Comparison of ENCODE assay signal across 8 mouse cellular contexts in the genomic region with DNA sequence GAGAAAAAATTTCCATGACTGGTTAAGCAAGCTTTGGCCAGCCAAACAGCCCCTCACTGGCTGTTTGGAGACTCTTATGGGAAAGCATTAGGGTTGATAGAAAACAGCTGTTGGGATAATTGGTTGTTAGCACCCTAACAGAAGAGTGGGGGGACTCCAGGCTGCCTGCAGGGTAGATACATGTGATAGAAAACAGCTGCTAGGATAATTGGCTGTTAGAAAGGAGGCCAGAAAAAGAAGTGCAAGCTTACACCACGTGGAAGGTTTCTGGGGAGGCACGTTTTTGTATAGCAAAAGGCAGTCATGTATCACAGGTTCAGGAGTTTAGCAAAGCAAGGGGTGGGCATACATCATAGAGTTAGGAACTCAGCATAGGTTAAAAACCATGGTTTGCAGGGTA. TPM values are rescaled to one million over a fixed set of nuclear protein-coding genes. Genes with fewer than 3 reads are reported as not detected.
DNase-seq lines count a peak whose midpoint lies in the region; ATAC-seq and TF ChIP-seq lines count a peak whose summit lies in the region.

No protein-coding gene starts in this region.

- no peaks in the 10 kb centered on the region for H3K27me3 ChIP-seq in forebrain, embryonic 10.5 days (ENCODE audit: poor library complexity, severe bottlenecking)
- no peaks in the 10 kb centered on the region for H3K27me3 ChIP-seq in forebrain, embryonic 14.5 days (replicated peaks; ENCODE audit: control insufficient read depth, insufficient read depth, low read length)
- H3K27me3 ChIP-seq in midbrain, embryonic 10.5 days (ENCODE audit: low read depth, poor library complexity, severe bottlenecking), result no peaks in the 10 kb centered on the region
- no peaks in the 10 kb centered on the region for H3K27me3 ChIP-seq in midbrain, embryonic 11.5 days (ENCODE audit: control insufficient read depth, insufficient read depth, low read length)
- H3K27me3 ChIP-seq in liver, embryonic 11.5 days (replicated peaks; ENCODE audit: control insufficient read depth, insufficient read depth, low read length), result no peaks in the 10 kb centered on the region
- no peaks in the 10 kb centered on the region for H3K27me3 ChIP-seq in cerebellum, adult 2 months (ENCODE audit: control insufficient read depth, insufficient read depth, low read length)

- WGBS in forebrain, embryonic 10.5 days, result 44% methylated on average over 2 of the region's 2 CpGs
- WGBS in forebrain, embryonic 14.5 days, result 27% methylated on average over 2 of the region's 2 CpGs
- 48% methylated on average over 2 of the region's 2 CpGs for WGBS in midbrain, embryonic 10.5 days
- 52% methylated on average over 2 of the region's 2 CpGs for whole genome bisulfite sequencing in midbrain, embryonic 11.5 days
- 46% methylated on average over 2 of the region's 2 CpGs for whole genome bisulfite sequencing in liver, embryonic 11.5 days
- 46% methylated on average over 2 of the region's 2 CpGs for WGBS in cerebellum, adult 2 months

- H3K36me3 ChIP-seq in forebrain, embryonic 10.5 days (replicated peaks), result peaks cover 70% of the 10 kb centered on the region
- H3K36me3 ChIP-seq in forebrain, embryonic 14.5 days (ENCODE audit: control insufficient read depth, insufficient read depth, low read length), result peaks cover 59% of the 10 kb centered on the region
- peaks cover 71% of the 10 kb centered on the region for H3K36me3 ChIP-seq in midbrain, embryonic 10.5 days
- peaks cover 27% of the 10 kb centered on the region for H3K36me3 ChIP-seq in midbrain, embryonic 11.5 days (ENCODE audit: control insufficient read depth, insufficient read depth, low read length)
- H3K36me3 ChIP-seq in liver, embryonic 11.5 days (ENCODE audit: control insufficient read depth, insufficient read depth, low read length), result peaks cover 37% of the 10 kb centered on the region

- no peaks in the 10 kb centered on the region for H3K9me3 ChIP-seq in forebrain, embryonic 10.5 days
- H3K9me3 ChIP-seq in forebrain, embryonic 14.5 days (replicated peaks; ENCODE audit: control insufficient read depth, low read length), result no peaks in the 10 kb centered on the region
- H3K9me3 ChIP-seq in midbrain, embryonic 10.5 days (replicated peaks), result no peaks in the 10 kb centered on the region
- no peaks in the 10 kb centered on the region for H3K9me3 ChIP-seq in midbrain, embryonic 11.5 days (ENCODE audit: control insufficient read depth, low read length)
- H3K9me3 ChIP-seq in liver, embryonic 11.5 days (ENCODE audit: control insufficient read depth, low read length), result no peaks in the 10 kb centered on the region

- DNase-seq in forebrain, embryonic 10.5 days (ENCODE audit: extremely low spot score, low spot score), result no peak
- DNase-seq in forebrain, embryonic 14.5 days (ENCODE audit: low spot score), result no peak
- DNase-seq in midbrain, embryonic 10.5 days (ENCODE audit: low spot score), result no peak
- DNase-seq in midbrain, embryonic 11.5 days (ENCODE audit: low spot score, missing footprints), result no peak
- DNase-seq in liver, embryonic 11.5 days (ENCODE audit: low spot score), result no peak
- no peak for DNase-seq in cerebellum, postnatal 14 days
- no peak for DNase-seq in thymus, postnatal 14 days
- no peak for DNase-seq in cerebellum, adult 2 months

- H3K4me1 ChIP-seq in forebrain, embryonic 10.5 days, result peaks cover 46% of the 10 kb centered on the region
- H3K4me1 ChIP-seq in forebrain, embryonic 14.5 days (ENCODE audit: control insufficient read depth, insufficient read depth, low read length), result peaks cover 21% of the 10 kb centered on the region
- peaks cover 38% of the 10 kb centered on the region for H3K4me1 ChIP-seq in midbrain, embryonic 10.5 days
- peaks cover 16% of the 10 kb centered on the region for H3K4me1 ChIP-seq in midbrain, embryonic 11.5 days (ENCODE audit: control insufficient read depth, insufficient read depth, low read length)
- peaks cover 58% of the 10 kb centered on the region for H3K4me1 ChIP-seq in liver, embryonic 11.5 days (replicated peaks; ENCODE audit: control insufficient read depth, insufficient read depth, low read length)
- peaks cover 13% of the 10 kb centered on the region for H3K4me1 ChIP-seq in cerebellum, adult 2 months (ENCODE audit: control insufficient read depth, insufficient read depth, low read length)

- no peak for TF ChIP-seq CTCF in cerebellum, adult 2 months (IDR thresholded peaks at IDR 0.05; ENCODE audit: borderline replicate concordance, insufficient read depth, low read depth, low read length)

- H3K9ac ChIP-seq in forebrain, embryonic 14.5 days (ENCODE audit: low read length), result no peak overlapping the region
- no peak overlapping the region for H3K9ac ChIP-seq in midbrain, embryonic 11.5 days (ENCODE audit: low read length)
- H3K9ac ChIP-seq in liver, embryonic 11.5 days (ENCODE audit: low read depth, low read length), result peak overlapping the region; percentile 93

- ATAC-seq in forebrain, embryonic 14.5 days, result no peak
- ATAC-seq in midbrain, embryonic 11.5 days (ENCODE audit: low FRiP score), result no peak
- ATAC-seq in liver, embryonic 11.5 days (replicated peaks; ENCODE audit: low FRiP score), result no peak

- peak overlapping the region; percentile 100; the same call in 1 of the 2 replicates for H3K4me3 ChIP-seq in forebrain, embryonic 10.5 days
- no peak overlapping the region for H3K4me3 ChIP-seq in forebrain, embryonic 14.5 days (ENCODE audit: low read depth, low read length)
- H3K4me3 ChIP-seq in midbrain, embryonic 10.5 days, result no peak overlapping the region
- H3K4me3 ChIP-seq in midbrain, embryonic 11.5 days (ENCODE audit: low read depth, low read length), result no peak overlapping the region
- H3K4me3 ChIP-seq in liver, embryonic 11.5 days (ENCODE audit: low read depth, low read length), result peak overlapping the region; percentile 99; the same call in 1 of the 2 replicates
- no peak overlapping the region for H3K4me3 ChIP-seq in cerebellum, adult 2 months (replicated peaks; ENCODE audit: insufficient read depth, low read depth, low read length)

- no peak for TF ChIP-seq POLR2A in cerebellum, adult 2 months (IDR thresholded peaks at IDR 0.05; ENCODE audit: borderline replicate concordance, insufficient read depth, low read length)

- no peak overlapping the region for H3K4me2 ChIP-seq in forebrain, embryonic 14.5 days (ENCODE audit: low read length)
- no peak overlapping the region for H3K4me2 ChIP-seq in midbrain, embryonic 11.5 days
- H3K4me2 ChIP-seq in liver, embryonic 11.5 days, result peak overlapping the region; percentile 89

- peak overlapping the region; percentile 100 for H3K27ac ChIP-seq in forebrain, embryonic 10.5 days
- H3K27ac ChIP-seq in forebrain, embryonic 14.5 days (ENCODE audit: low read depth, low read length), result no peak overlapping the region
- H3K27ac ChIP-seq in midbrain, embryonic 10.5 days (replicated peaks), result peak overlapping the region; percentile 100
- H3K27ac ChIP-seq in midbrain, embryonic 11.5 days (ENCODE audit: low read depth, low read length), result no peak overlapping the region; the same call in 1 of the 2 replicates
- peak overlapping the region; percentile 99 for H3K27ac ChIP-seq in liver, embryonic 11.5 days (ENCODE audit: low read depth, low read length)
- H3K27ac ChIP-seq in cerebellum, adult 2 months (ENCODE audit: insufficient read depth, low read length), result no peak overlapping the region

RNA-seq across cellular contexts. Expression of a gene that starts 1.5 kb away (rescaled TPM):
- 120 and 132 TPM in 2 replicates for polyA plus RNA-seq in forebrain, embryonic 10.5 days (2016; fragmentation: Nextera tagmentation; extraction: Ambion mirVana)
- 133 and 140 TPM in 2 replicates for polyA plus RNA-seq in forebrain, embryonic 14.5 days (2014; fragmentation: Nextera tagmentation; extraction: Ambion mirVana)
- 114 and 118 TPM in 2 replicates for polyA plus RNA-seq in midbrain, embryonic 10.5 days (2016; fragmentation: Nextera tagmentation; extraction: Ambion mirVana)
- 137 and 144 TPM in 2 replicates for polyA plus RNA-seq in midbrain, embryonic 11.5 days (2014; fragmentation: Nextera tagmentation; extraction: Ambion mirVana)
- polyA plus RNA-seq in liver, embryonic 11.5 days (2014; fragmentation: Nextera tagmentation; extraction: Ambion mirVana), result 186 and 188 TPM in 2 replicates
- 216 and 242 TPM in 2 replicates for polyA plus RNA-seq in cerebellum, adult 2 months (2012; rRNA removed)

RNA-seq across cellular contexts. Expression of a gene that starts 10.6 kb away (rescaled TPM):
- 63.5 and 66.2 TPM in 2 replicates for polyA plus RNA-seq in forebrain, embryonic 10.5 days (2016; fragmentation: Nextera tagmentation; extraction: Ambion mirVana)
- 71.1 and 78.0 TPM in 2 replicates for polyA plus RNA-seq in forebrain, embryonic 14.5 days (2014; fragmentation: Nextera tagmentation; extraction: Ambion mirVana)
- polyA plus RNA-seq in midbrain, embryonic 10.5 days (2016; fragmentation: Nextera tagmentation; extraction: Ambion mirVana), result 61.7 and 69.7 TPM in 2 replicates
- 70.9 and 75.4 TPM in 2 replicates for polyA plus RNA-seq in midbrain, embryonic 11.5 days (2014; fragmentation: Nextera tagmentation; extraction: Ambion mirVana)
- 75.4 and 80.8 TPM in 2 replicates for polyA plus RNA-seq in liver, embryonic 11.5 days (2014; fragmentation: Nextera tagmentation; extraction: Ambion mirVana)
- polyA plus RNA-seq in cerebellum, adult 2 months (2012; rRNA removed), result 34.3 and 38.6 TPM in 2 replicates

RNA-seq across cellular contexts. Expression of a gene that starts 17.9 kb away (rescaled TPM):
- polyA plus RNA-seq in forebrain, embryonic 10.5 days (2016; fragmentation: Nextera tagmentation; extraction: Ambion mirVana), result 3.6 and 3.7 TPM in 2 replicates
- not detected in 2 replicates for polyA plus RNA-seq in forebrain, embryonic 14.5 days (2014; fragmentation: Nextera tagmentation; extraction: Ambion mirVana)
- polyA plus RNA-seq in midbrain, embryonic 10.5 days (2016; fragmentation: Nextera tagmentation; extraction: Ambion mirVana), result 5.0 and 6.8 TPM in 2 replicates
- polyA plus RNA-seq in midbrain, embryonic 11.5 days (2014; fragmentation: Nextera tagmentation; extraction: Ambion mirVana), result not detected in 2 replicates
- not detected in 2 replicates for polyA plus RNA-seq in liver, embryonic 11.5 days (2014; fragmentation: Nextera tagmentation; extraction: Ambion mirVana)
- not detected in 2 replicates for polyA plus RNA-seq in cerebellum, adult 2 months (2012; rRNA removed)

RNA-seq across cellular contexts. Expression of a gene that starts 19.7 kb away (rescaled TPM):
- polyA plus RNA-seq in forebrain, embryonic 10.5 days (2016; fragmentation: Nextera tagmentation; extraction: Ambion mirVana), result 44.3 and 48.2 TPM in 2 replicates
- polyA plus RNA-seq in forebrain, embryonic 14.5 days (2014; fragmentation: Nextera tagmentation; extraction: Ambion mirVana), result 28.3 and 37.0 TPM in 2 replicates
- 39.7 and 45.1 TPM in 2 replicates for polyA plus RNA-seq in midbrain, embryonic 10.5 days (2016; fragmentation: Nextera tagmentation; extraction: Ambion mirVana)
- polyA plus RNA-seq in midbrain, embryonic 11.5 days (2014; fragmentation: Nextera tagmentation; extraction: Ambion mirVana), result 35.5 and 40.8 TPM in 2 replicates
- polyA plus RNA-seq in liver, embryonic 11.5 days (2014; fragmentation: Nextera tagmentation; extraction: Ambion mirVana), result 35.8 and 44.9 TPM in 2 replicates
- 18.4 and 19.6 TPM in 2 replicates for polyA plus RNA-seq in cerebellum, adult 2 months (2012; rRNA removed)

RNA-seq across cellular contexts. Expression of a gene that starts 33.5 kb away (rescaled TPM):
- polyA plus RNA-seq in forebrain, embryonic 10.5 days (2016; fragmentation: Nextera tagmentation; extraction: Ambion mirVana), result 0.02 and 0.04 TPM in 2 replicates
- 0.46 and 0.51 TPM in 2 replicates for polyA plus RNA-seq in forebrain, embryonic 14.5 days (2014; fragmentation: Nextera tagmentation; extraction: Ambion mirVana)
- polyA plus RNA-seq in midbrain, embryonic 10.5 days (2016; fragmentation: Nextera tagmentation; extraction: Ambion mirVana), result 0.01 TPM in 1 of 2 replicates, not detected in the other
- 0.03 and 0.05 TPM in 2 replicates for polyA plus RNA-seq in midbrain, embryonic 11.5 days (2014; fragmentation: Nextera tagmentation; extraction: Ambion mirVana)
- polyA plus RNA-seq in liver, embryonic 11.5 days (2014; fragmentation: Nextera tagmentation; extraction: Ambion mirVana), result 0.01 and 0.14 TPM in 2 replicates
- polyA plus RNA-seq in cerebellum, adult 2 months (2012; rRNA removed), result 20.8 and 22.0 TPM in 2 replicates

Comparison
In these comparisons a context has a peak if more than half of its experiments do, and no peak if none do; other contexts are left out.
1. H3K27ac ChIP-seq: peak in forebrain, embryonic 10.5 days (single experiment), midbrain, embryonic 10.5 days (single experiment) and liver, embryonic 11.5 days (single experiment); none in forebrain, embryonic 14.5 days (single experiment), midbrain, embryonic 11.5 days (single experiment) and cerebellum, adult 2 months (single experiment).
2. H3K4me3 ChIP-seq: peak in forebrain, embryonic 10.5 days (single experiment) and liver, embryonic 11.5 days (single experiment); none in forebrain, embryonic 14.5 days (single experiment), midbrain, embryonic 10.5 days (single experiment), midbrain, embryonic 11.5 days (single experiment) and cerebellum, adult 2 months (single experiment).